ENCODE assay signal across 20 mouse cellular contexts in the genomic region with DNA sequence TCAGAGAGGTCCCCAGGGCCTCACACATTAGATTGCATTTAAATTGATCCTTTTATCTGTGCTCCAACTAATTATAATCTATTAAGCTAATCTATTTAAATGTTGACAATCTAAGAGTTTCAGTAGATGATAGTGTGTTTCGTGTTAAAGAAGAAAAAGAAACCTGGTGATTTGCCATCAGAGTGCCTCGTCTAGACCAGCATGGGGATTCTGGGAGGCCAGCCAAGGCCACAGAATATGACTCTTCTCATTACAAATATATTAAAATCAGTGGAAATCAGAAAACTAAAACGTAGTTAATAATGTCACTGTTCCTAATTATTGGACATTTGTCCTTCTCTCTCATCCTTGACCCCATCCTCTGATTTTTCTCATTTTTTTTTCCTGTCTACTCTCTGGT.
DNase-seq lines count a peak whose midpoint lies in the region.
"Had no signal": no experiment of that assay in that cellular context is flagged by ENCODE, and none has a peak within 500 bp of the region (broad histone marks: within the 10 kb centered on the region; RNA-seq: fewer than 3 reads in every experiment).

No protein-coding gene starts in this region.

- peak; percentile 69 to 70 for DNase-seq in cerebellum, postnatal 10 days
- DNase-seq in cerebellum, adult 8-10 months, result no peak
- peak; percentile 39 for DNase-seq in Muller cell, postnatal 12 days (ENCODE audit: inconsistent ontology term)
- peak; percentile 64 for DNase-seq in adrenal gland, adult 2 months
- DNase-seq in adrenal gland, postnatal 36 days, result peak; percentile 66 to 72
- DNase-seq in right cerebral cortex, postnatal 36 days (ENCODE audit: low spot score in 2 of 2), result no peak
- DNase-seq in kidney, adult 9 months, result no peak
- DNase-seq: B cell, adult 2 months; forebrain, postnatal 0 days; gastrocnemius, postnatal 14 days; heart, postnatal 14 days; kidney, adult 2 months; kidney, postnatal 4 days; liver; lung, adult 2 months; lung, postnatal 10 days; right cerebral cortex, adult 18-20 months; right cerebral cortex, postnatal 4 days; thymus, adult 18-20 months; thymus, postnatal 25 days had no signal

Comparison
In these comparisons a context has a peak if more than half of its experiments do, and no peak if none do; other contexts are left out.
1. DNase-seq: peak in cerebellum, postnatal 10 days (2 of 2), Muller cell, postnatal 12 days (single experiment), adrenal gland, adult 2 months (single experiment) and adrenal gland, postnatal 36 days (2 of 2); none in cerebellum, adult 8-10 months (single experiment), right cerebral cortex, postnatal 36 days (0 of 2) and kidney, adult 9 months (single experiment).